Mouse (Mus musculus) forebrain, postnatal 0 days (tissue): Measurements from ENCODE around the gene Vmn2r47. TPM values are rescaled to one million over a fixed set of nuclear protein-coding genes. Genes with fewer than 3 reads are reported as not detected.
"Not testable (repeated sequence)": the region's sequence is repeated elsewhere in the genome, so short reads cannot be mapped to it uniquely, and the experiment has no call there.

Experiments
- ATAC-seq: fragments of 200-750 bp; cut with Nextera tagmentation; 2 replicates; pipeline ENCODE4 v1.8.0; 2017; ENCODE audit warnings: mild to moderate bottlenecking, moderate library complexity
- DNase-seq: peaks from one replicate; pipeline ENCODE4 v3.0.0-alpha.2; 2015
- H3K27ac ChIP-seq: fragments of 300-500 bp; sonication (generic); 2 replicates; pipeline ENCODE4 v1.5.1; 2014; ENCODE audit warnings: low read depth, mild to moderate bottlenecking, antibody characterized with exemption, low read length, moderate library complexity, mixed read lengths
- H3K27me3 ChIP-seq: fragments of 300-500 bp; sonication (generic); 2 replicates; pipeline ENCODE4 v1.6.1; 2014; ENCODE audit warnings: mild to moderate bottlenecking, low read length, mixed read lengths; ENCODE audit not compliant: insufficient read depth
- H3K36me3 ChIP-seq: fragments of 300-500 bp; sonication (generic); 2 replicates; pipeline ENCODE4 v1.6.1; 2014; ENCODE audit warnings: mild to moderate bottlenecking, moderate library complexity; ENCODE audit not compliant: insufficient read depth
- H3K4me1 ChIP-seq: fragments of 300-500 bp; sonication (generic); 2 replicates; pipeline ENCODE4 v1.6.1; 2014; ENCODE audit warnings: antibody characterized with exemption; ENCODE audit not compliant: insufficient read depth
- H3K4me2 ChIP-seq: fragments of 300-500 bp; sonication (generic); 2 replicates; pipeline ENCODE4 v1.6.1; 2014; ENCODE audit warnings: low read depth, mild to moderate bottlenecking, moderate library complexity
- H3K4me3 ChIP-seq: fragments of 300-500 bp; sonication (generic); 2 replicates; pipeline ENCODE4 v1.5.1; 2014; ENCODE audit warnings: low read depth, low read length, mixed read lengths
- H3K9ac ChIP-seq: fragments of 300-500 bp; sonication (generic); 2 replicates; pipeline ENCODE4 v1.6.1; 2014; ENCODE audit warnings: mild to moderate bottlenecking
- H3K9me3 ChIP-seq: fragments of 300-500 bp; sonication (generic); 2 replicates; pipeline ENCODE4 v1.6.1; 2016; ENCODE audit warnings: low read length
- WGBS: fragments of 180-500 bp; shearing (Covaris S2); extraction: QIAGEN DNeasy Blood & Tissue Kit; methylation state at CpG from one replicate; pipeline ENCODE4 v1.1.7; 2014; 5-methylcytosine and 5-hydroxymethylcytosine counted together
- polyA plus RNA-seq: library from polyadenylated mRNA; unstranded; fragments of >200 nt; fragmentation: Nextera tagmentation; extraction: Ambion mirVana; gene quantifications from 2 replicates; pipeline ENCODE4 v1.2.1, GENCODE M21; 2015
- total RNA-seq: library from RNA; depleted of rRNA; stranded (reverse); fragments of >200 nt; gene quantifications from 2 replicates; pipeline ENCODE4 v1.2.3, GENCODE M21; 2014; rRNA removed

Vmn2r47 gene
- total RNA-seq = not detected in 2 replicates
- not detected in 2 replicates for polyA plus RNA-seq

GRCm38 (mm10) chr7:9841225-9841624 lies at the start of gene Vmn2r47:
Gene Vmn2r47, minus strand, starts transcription at chr7:9841325.
- H3K27me3 ChIP-seq, ATAC-seq, H3K4me1 ChIP-seq, H3K9ac ChIP-seq, H3K4me2 ChIP-seq, H3K4me3 ChIP-seq, DNase-seq, H3K36me3 ChIP-seq, H3K9me3 ChIP-seq, H3K27ac ChIP-seq: not testable (repeated sequence)
- WGBS = no CpG with 5 or more reads among the region's 1 CpGs

- not testable (repeated sequence) for H3K27me3 ChIP-seq, H3K4me1 ChIP-seq, H3K9me3 ChIP-seq, DNase-seq, H3K36me3 ChIP-seq, H3K4me3 ChIP-seq, H3K9ac ChIP-seq, H3K4me2 ChIP-seq, H3K27ac ChIP-seq, ATAC-seq
- WGBS = no CpG with 5 or more reads among the region's 1 CpGs
Observed at GRCm38 (mm10) chr7:9770471-9770870, 70.7 kb downstream of the Vmn2r47 start, which contains the start of gene Vmn2r46. Gene Vmn2r46, minus strand, starts transcription at chr7:9770571.

Other genes with a start within 250 kb of the Vmn2r47 start
- gene Vmn2r46, start 70.8 kb downstream of the Vmn2r47 start, total RNA-seq = not detected in 2 replicates
- not detected in 2 replicates for gene Vmn2r46, start 70.8 kb downstream of the Vmn2r47 start, polyA plus RNA-seq
- gene Vmn2r48, start 112.3 kb upstream of the Vmn2r47 start, total RNA-seq = not detected in 2 replicates
- gene Vmn2r48, start 112.3 kb upstream of the Vmn2r47 start, polyA plus RNA-seq = not detected in 2 replicates
- not detected in 2 replicates for gene Vmn2r49, start 150.9 kb upstream of the Vmn2r47 start, total RNA-seq
- gene Vmn2r49, start 150.9 kb upstream of the Vmn2r47 start, polyA plus RNA-seq = not detected in 2 replicates
- not detected in 2 replicates for gene Vmn2r50, start 212.0 kb upstream of the Vmn2r47 start, total RNA-seq
- gene Vmn2r50, start 212.0 kb upstream of the Vmn2r47 start, polyA plus RNA-seq = not detected in 2 replicates